Comparison of ENCODE assay signal across 17 mouse cellular contexts in genomic region chr15:78897488-78897887, GRCm38 (mm10). TPM values are rescaled to one million over a fixed set of nuclear protein-coding genes. Genes with fewer than 3 reads are reported as not detected.
DNase-seq lines count a peak whose midpoint lies in the region; ATAC-seq lines count a peak whose summit lies in the region.
"Had no signal": no experiment of that assay in that cellular context is flagged by ENCODE, and none has a peak within 500 bp of the region (broad histone marks: within the 10 kb centered on the region; RNA-seq: fewer than 3 reads in every experiment).

No protein-coding gene starts in this region.

- 91% methylated on average over 4 of the region's 4 CpGs for WGBS in hindbrain, embryonic 10.5 days
- 89% methylated on average over 4 of the region's 4 CpGs for WGBS in hindbrain, embryonic 11.5 days
- 92% methylated on average over 4 of the region's 4 CpGs for WGBS in hindbrain, embryonic 14.5 days

- no peak for DNase-seq in hindbrain, embryonic 10.5 days (ENCODE audit: low spot score)
- DNase-seq in hindbrain, embryonic 11.5 days (ENCODE audit: low spot score): no peak
- peak; percentile 90 for DNase-seq in ES-CJ7 (ENCODE audit: low read depth, low spot score)
- DNase-seq in frontal cortex, postnatal 36 days (ENCODE audit: low spot score in 2 of 2): no peak
- DNase-seq in hindbrain, embryonic 14.5 days (ENCODE audit: low spot score): no peak
- DNase-seq: cerebellum, adult 9-10 months; gastrocnemius, postnatal 25 days; kidney, postnatal 14 days; lung, adult 18-20 months; thymus, postnatal 14 days had no signal

- no peak for ATAC-seq in hindbrain, embryonic 11.5 days (ENCODE audit: low FRiP score)
- ATAC-seq in erythroid progenitor cell, adult 5-6 weeks (replicated peaks; ENCODE audit: low FRiP score, poor library complexity, severe bottlenecking): 0 out of 2 replicates have a peak, but pooled peaks have one; percentile 37
- peak; percentile 48 for ATAC-seq in megakaryocyte-erythroid progenitor cell, adult 5-6 weeks (replicated peaks; ENCODE audit: low FRiP score, low TSS enrichment, poor library complexity, severe bottlenecking)
- ATAC-seq in hindbrain, embryonic 14.5 days (ENCODE audit: low FRiP score): no peak
- ATAC-seq: CD4-positive, CD25-positive, alpha-beta regulatory T cell, adult 4 months; forebrain, embryonic 15.5 days had no signal

- H3K4me1 ChIP-seq in hindbrain, embryonic 10.5 days (replicated peaks): peaks cover 87% of the 10 kb centered on the region
- peaks cover 8% of the 10 kb centered on the region; the same call in 1 of the 2 replicates for H3K4me1 ChIP-seq in hindbrain, embryonic 11.5 days (replicated peaks; ENCODE audit: control insufficient read depth, insufficient read depth, low read length)
- H3K4me1 ChIP-seq in hindbrain, embryonic 14.5 days (replicated peaks; ENCODE audit: control insufficient read depth, insufficient read depth, low read length): peaks cover 7% of the 10 kb centered on the region

- H3K4me2 ChIP-seq in hindbrain, embryonic 11.5 days (replicated peaks; ENCODE audit: low read depth, low read length): no peak overlapping the region
- no peak overlapping the region for H3K4me2 ChIP-seq in hindbrain, embryonic 14.5 days (replicated peaks)
- H3K4me2 ChIP-seq: embryonic facial prominence, embryonic 12.5 days; forebrain, embryonic 15.5 days had no signal

- H3K4me3 ChIP-seq in hindbrain, embryonic 10.5 days: no peak overlapping the region
- H3K4me3 ChIP-seq in hindbrain, embryonic 11.5 days (ENCODE audit: low read depth, low read length): no peak overlapping the region
- H3K4me3 ChIP-seq in hindbrain, embryonic 14.5 days (replicated peaks; ENCODE audit: low read length): no peak overlapping the region
- H3K4me3 ChIP-seq: embryonic facial prominence, embryonic 12.5 days; forebrain, embryonic 15.5 days had no signal

- H3K9ac ChIP-seq in hindbrain, embryonic 11.5 days (ENCODE audit: low read depth, low read length): no peak overlapping the region
- no peak overlapping the region for H3K9ac ChIP-seq in hindbrain, embryonic 14.5 days
- H3K9ac ChIP-seq: embryonic facial prominence, embryonic 12.5 days; forebrain, embryonic 15.5 days had no signal

- H3K9me3 ChIP-seq in hindbrain, embryonic 10.5 days: no peaks in the 10 kb centered on the region
- H3K9me3 ChIP-seq in hindbrain, embryonic 11.5 days (ENCODE audit: control insufficient read depth, low read length): no peaks in the 10 kb centered on the region
- H3K9me3 ChIP-seq in hindbrain, embryonic 14.5 days (ENCODE audit: control insufficient read depth, low read length): no peaks in the 10 kb centered on the region
- H3K9me3 ChIP-seq: embryonic facial prominence, embryonic 12.5 days; forebrain, embryonic 15.5 days had no signal

- peaks cover 33% of the 10 kb centered on the region for H3K36me3 ChIP-seq in hindbrain, embryonic 10.5 days
- no peaks in the 10 kb centered on the region for H3K36me3 ChIP-seq in hindbrain, embryonic 11.5 days (ENCODE audit: control insufficient read depth, insufficient read depth, low read length)
- H3K36me3 ChIP-seq in hindbrain, embryonic 14.5 days (replicated peaks; ENCODE audit: control insufficient read depth, insufficient read depth): peaks cover 23% of the 10 kb centered on the region

- peaks cover 19% of the 10 kb centered on the region for H3K27me3 ChIP-seq in hindbrain, embryonic 10.5 days (ENCODE audit: insufficient read depth, poor library complexity, severe bottlenecking)
- H3K27me3 ChIP-seq in hindbrain, embryonic 11.5 days (ENCODE audit: control insufficient read depth, insufficient read depth, low read length): peaks cover 8% of the 10 kb centered on the region
- H3K27me3 ChIP-seq in hindbrain, embryonic 14.5 days (ENCODE audit: control insufficient read depth, insufficient read depth, low read length): peaks cover 17% of the 10 kb centered on the region
- H3K27me3 ChIP-seq: embryonic facial prominence, embryonic 12.5 days; forebrain, embryonic 15.5 days had no signal

- peak overlapping the region; percentile 5; the same call in 1 of the 2 replicates for H3K27ac ChIP-seq in hindbrain, embryonic 10.5 days
- no peak overlapping the region for H3K27ac ChIP-seq in hindbrain, embryonic 11.5 days (ENCODE audit: low read depth, low read length)
- H3K27ac ChIP-seq in hindbrain, embryonic 14.5 days: no peak overlapping the region
- H3K27ac ChIP-seq: embryonic facial prominence, embryonic 12.5 days; forebrain, embryonic 15.5 days had no signal

RNA-seq across cellular contexts. Expression of gene Gm49510, which starts 2.0 kb away (rescaled TPM):
- polyA plus RNA-seq in hindbrain, embryonic 10.5 days (2016; fragmentation: Nextera tagmentation; extraction: Ambion mirVana): 0.29 and 0.38 TPM in 2 replicates
- polyA plus RNA-seq in hindbrain, embryonic 11.5 days (2014; fragmentation: Nextera tagmentation; extraction: Ambion mirVana): 0.13 and 0.42 TPM in 2 replicates
- total RNA-seq in erythroid progenitor cell, adult 5-6 weeks (2015; ENCODE audit: low replicate concordance): 1.3 TPM in 1 of 2 replicates, not detected in the other
- not detected in 2 replicates for total RNA-seq in erythroid progenitor cell, adult 5-6 weeks (2017; ENCODE audit: low replicate concordance)
- total RNA-seq in megakaryocyte-erythroid progenitor cell, adult 5-6 weeks (2014; fragmentation: Nextera tagmentation): not detected in 2 replicates
- total RNA-seq in megakaryocyte-erythroid progenitor cell, adult 5-6 weeks (2017): 2.6 TPM in 1 of 2 replicates, not detected in the other
- polyA plus RNA-seq in hindbrain, embryonic 14.5 days (2014; fragmentation: Nextera tagmentation; extraction: Ambion mirVana): 0.16 TPM in 1 of 2 replicates, not detected in the other
- total RNA-seq: hematopoietic stem cell, adult 5-6 weeks had no signal
- polyA plus RNA-seq: brain, embryonic 14.5 days; CD4-positive, CD25-positive, alpha-beta regulatory T cell, adult 4 months; forebrain, embryonic 15.5 days had no signal

RNA-seq across cellular contexts. Expression of gene Sh3bp1, which starts 2.1 kb away (rescaled TPM):
- polyA plus RNA-seq in hindbrain, embryonic 10.5 days (2016; fragmentation: Nextera tagmentation; extraction: Ambion mirVana): 23.8 and 24.7 TPM in 2 replicates
- polyA plus RNA-seq in hindbrain, embryonic 11.5 days (2014; fragmentation: Nextera tagmentation; extraction: Ambion mirVana): 11.8 and 12.4 TPM in 2 replicates
- 17.7 and 21.4 TPM in 2 replicates for total RNA-seq in erythroid progenitor cell, adult 5-6 weeks (2015; ENCODE audit: low replicate concordance)
- total RNA-seq in erythroid progenitor cell, adult 5-6 weeks (2017; ENCODE audit: low replicate concordance): 0.26 and 7.1 TPM in 2 replicates
- 31.8 and 53.7 TPM in 2 replicates for total RNA-seq in megakaryocyte-erythroid progenitor cell, adult 5-6 weeks (2014; fragmentation: Nextera tagmentation)
- total RNA-seq in megakaryocyte-erythroid progenitor cell, adult 5-6 weeks (2017): 11.4 and 11.6 TPM in 2 replicates
- polyA plus RNA-seq in hindbrain, embryonic 14.5 days (2014; fragmentation: Nextera tagmentation; extraction: Ambion mirVana): 3.7 and 5.5 TPM in 2 replicates

RNA-seq across cellular contexts. Expression of gene Pdxp, which starts 16.2 kb away (rescaled TPM):
- polyA plus RNA-seq in hindbrain, embryonic 10.5 days (2016; fragmentation: Nextera tagmentation; extraction: Ambion mirVana): 29.5 and 33.9 TPM in 2 replicates
- polyA plus RNA-seq in hindbrain, embryonic 11.5 days (2014; fragmentation: Nextera tagmentation; extraction: Ambion mirVana): 34.8 and 35.2 TPM in 2 replicates
- 0.72 and 2.1 TPM in 2 replicates for total RNA-seq in erythroid progenitor cell, adult 5-6 weeks (2015; ENCODE audit: low replicate concordance)
- 1.4 TPM in 1 of 2 replicates, not detected in the other for total RNA-seq in erythroid progenitor cell, adult 5-6 weeks (2017; ENCODE audit: low replicate concordance)
- 12.7 and 22.5 TPM in 2 replicates for total RNA-seq in megakaryocyte-erythroid progenitor cell, adult 5-6 weeks (2014; fragmentation: Nextera tagmentation)
- 6.6 and 6.9 TPM in 2 replicates for total RNA-seq in megakaryocyte-erythroid progenitor cell, adult 5-6 weeks (2017)
- polyA plus RNA-seq in hindbrain, embryonic 14.5 days (2014; fragmentation: Nextera tagmentation; extraction: Ambion mirVana): 105 and 121 TPM in 2 replicates

RNA-seq across cellular contexts. Expression of gene Gga1, which starts 20.5 kb away (rescaled TPM):
- 51.1 and 60.7 TPM in 2 replicates for polyA plus RNA-seq in hindbrain, embryonic 10.5 days (2016; fragmentation: Nextera tagmentation; extraction: Ambion mirVana)
- 26.3 and 26.4 TPM in 2 replicates for polyA plus RNA-seq in hindbrain, embryonic 11.5 days (2014; fragmentation: Nextera tagmentation; extraction: Ambion mirVana)
- total RNA-seq in erythroid progenitor cell, adult 5-6 weeks (2015; ENCODE audit: low replicate concordance): 22.0 and 25.2 TPM in 2 replicates
- total RNA-seq in erythroid progenitor cell, adult 5-6 weeks (2017; ENCODE audit: low replicate concordance): 3.5 and 6.0 TPM in 2 replicates
- total RNA-seq in megakaryocyte-erythroid progenitor cell, adult 5-6 weeks (2014; fragmentation: Nextera tagmentation): 30.0 and 47.6 TPM in 2 replicates
- 7.8 and 10.9 TPM in 2 replicates for total RNA-seq in megakaryocyte-erythroid progenitor cell, adult 5-6 weeks (2017)
- 40.1 and 43.0 TPM in 2 replicates for polyA plus RNA-seq in hindbrain, embryonic 14.5 days (2014; fragmentation: Nextera tagmentation; extraction: Ambion mirVana)

RNA-seq across cellular contexts. Expression of gene Lgals1, which starts 29.0 kb away (rescaled TPM):
- 305 and 403 TPM in 2 replicates for polyA plus RNA-seq in hindbrain, embryonic 10.5 days (2016; fragmentation: Nextera tagmentation; extraction: Ambion mirVana)
- 390 and 438 TPM in 2 replicates for polyA plus RNA-seq in hindbrain, embryonic 11.5 days (2014; fragmentation: Nextera tagmentation; extraction: Ambion mirVana)
- total RNA-seq in erythroid progenitor cell, adult 5-6 weeks (2015; ENCODE audit: low replicate concordance): 66.7 and 92.6 TPM in 2 replicates
- total RNA-seq in erythroid progenitor cell, adult 5-6 weeks (2017; ENCODE audit: low replicate concordance): 67.5 and 70.4 TPM in 2 replicates
- 54.9 and 83.9 TPM in 2 replicates for total RNA-seq in megakaryocyte-erythroid progenitor cell, adult 5-6 weeks (2014; fragmentation: Nextera tagmentation)
- 91.1 and 98.2 TPM in 2 replicates for total RNA-seq in megakaryocyte-erythroid progenitor cell, adult 5-6 weeks (2017)
- 117 and 157 TPM in 2 replicates for polyA plus RNA-seq in hindbrain, embryonic 14.5 days (2014; fragmentation: Nextera tagmentation; extraction: Ambion mirVana)

Comparison
In these comparisons a context has a peak if more than half of its experiments do, and no peak if none do; other contexts are left out.
1. ATAC-seq: peak in erythroid progenitor cell, adult 5-6 weeks (single experiment) and megakaryocyte-erythroid progenitor cell, adult 5-6 weeks (single experiment); none in hindbrain, embryonic 11.5 days (single experiment) and hindbrain, embryonic 14.5 days (single experiment).